Mouse (Mus musculus) spleen, embryonic (tissue): ENCODE measurements at regions not wholly inside any gene's neighbourhood (a gene's known extent, or its start where the extent isn't known, plus 50 kb on each side); places are given as distances from the start of the nearest gene placed in this dataset.
"Not testable (repeated sequence)": the region's sequence is repeated elsewhere in the genome, so short reads cannot be mapped to it uniquely, and the experiment has no call there.

Experiments
- CTCF ChIA-PET: fragments of 350-600 bp; sonication (Branson Sonifier 250); formaldehyde crosslinking; loops from one replicate; lab custom pipeline; 2022; lab: Charles Lee

DNA sequence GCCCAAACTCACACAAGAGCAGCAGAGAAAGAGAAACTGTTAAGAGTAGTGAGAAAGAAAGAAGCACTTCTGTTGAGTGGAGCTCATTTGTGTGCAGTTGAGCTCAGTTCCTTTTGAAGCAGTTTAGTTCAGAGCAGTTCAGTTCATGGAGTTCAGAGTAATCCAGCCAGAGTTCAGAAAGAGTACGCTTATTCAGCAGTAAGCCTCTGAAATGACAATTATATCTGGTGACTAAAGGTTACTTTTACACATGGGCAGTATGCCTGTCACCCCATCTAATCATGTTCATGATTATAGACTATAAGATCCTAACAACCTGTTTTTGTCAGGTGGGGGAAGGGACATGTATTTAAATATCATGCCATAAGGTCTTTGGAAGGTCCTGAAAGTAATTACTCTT, 333.9 kb upstream of the Klf6 start:
- CTCF ChIA-PET, result no interaction called here

DNA sequence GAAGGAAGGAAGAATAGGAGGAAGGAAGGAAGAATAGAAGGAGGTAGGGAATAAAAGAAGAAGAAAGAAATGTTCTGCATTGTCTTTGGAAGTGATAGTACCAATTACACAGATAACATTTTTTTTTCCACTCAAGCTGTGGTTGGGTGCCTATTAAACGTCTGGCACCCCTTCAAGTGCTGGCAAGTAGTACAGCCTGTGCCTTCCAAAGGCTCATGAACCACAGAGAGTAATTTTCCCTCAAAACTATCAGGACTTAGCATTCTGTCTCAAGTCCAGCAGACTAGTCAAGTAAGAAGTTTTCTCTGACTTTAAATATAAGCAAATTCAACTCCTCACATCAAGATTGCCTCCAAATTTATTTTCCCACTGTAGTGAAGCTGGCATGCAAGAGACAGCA, 321.0 kb upstream of the Klf6 start:
- CTCF ChIA-PET, result no interaction called here

GRCm38 (mm10) chr13:5545521-5545920, 315.8 kb upstream of the Klf6 start:
- CTCF ChIA-PET, result no interaction called here

DNA sequence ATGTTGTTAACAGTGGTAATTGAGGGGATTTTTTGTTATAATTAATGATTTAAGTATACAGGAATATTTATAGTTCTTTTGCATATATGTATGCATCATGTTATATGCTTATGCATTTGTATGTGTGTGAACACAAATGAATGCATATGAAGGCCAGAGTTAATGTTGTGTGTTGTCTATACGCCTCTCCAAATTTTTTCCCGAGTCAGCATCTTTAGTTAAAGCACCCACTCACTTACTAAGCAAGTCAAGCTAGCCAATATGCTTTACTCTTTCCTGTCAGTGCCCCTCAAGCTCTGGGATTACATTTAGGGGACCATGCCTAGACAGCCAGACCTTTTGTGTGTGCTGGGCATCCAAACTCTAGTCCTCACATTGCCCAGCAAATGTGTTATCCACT, 315.3 kb upstream of the Klf6 start:
- CTCF ChIA-PET, result no interaction called here

- CTCF ChIA-PET, result no interaction called here
Measured at GRCm38 (mm10) chr13:5546937-5547336, 314.3 kb upstream of the Klf6 start.

DNA sequence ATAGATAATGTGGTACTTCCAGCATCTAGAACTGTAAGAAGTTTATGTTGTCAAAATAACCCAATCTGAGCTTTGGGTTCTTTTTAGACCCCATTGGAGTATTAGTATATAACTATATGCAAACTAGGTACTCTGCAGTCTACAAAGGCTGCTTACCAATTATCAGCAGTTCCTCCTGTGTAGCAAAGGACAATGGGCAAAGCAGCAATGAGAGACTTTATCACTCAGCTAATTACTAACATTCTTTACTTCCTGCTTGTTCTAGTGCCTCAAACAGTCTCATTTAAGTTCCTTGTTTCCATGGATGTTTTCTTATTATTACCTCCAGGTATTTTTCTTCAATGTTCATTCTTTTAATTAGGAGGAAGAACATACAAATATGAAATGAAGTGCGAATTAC, 312.5 kb upstream of the Klf6 start:
- CTCF ChIA-PET, result no interaction called here

DNA sequence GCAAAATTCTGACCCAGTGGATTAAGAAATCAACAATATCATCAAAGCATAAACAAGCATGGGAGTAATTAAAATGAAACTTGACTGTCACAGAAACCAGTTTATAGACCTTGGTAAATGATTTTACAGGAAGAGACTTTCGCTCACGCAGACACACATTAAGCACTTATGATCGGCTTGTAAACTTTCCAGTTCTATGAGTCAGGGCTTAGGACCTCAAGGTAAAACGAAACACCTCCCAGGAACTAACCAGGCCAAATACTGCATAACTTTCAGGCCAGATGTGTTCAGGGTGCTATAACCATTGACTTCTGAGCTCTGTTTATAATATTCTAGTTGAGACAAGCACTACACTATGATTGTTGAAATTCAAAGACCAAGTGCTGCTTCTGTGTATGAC, 312.1 kb upstream of the Klf6 start:
- CTCF ChIA-PET, result no interaction called here

DNA sequence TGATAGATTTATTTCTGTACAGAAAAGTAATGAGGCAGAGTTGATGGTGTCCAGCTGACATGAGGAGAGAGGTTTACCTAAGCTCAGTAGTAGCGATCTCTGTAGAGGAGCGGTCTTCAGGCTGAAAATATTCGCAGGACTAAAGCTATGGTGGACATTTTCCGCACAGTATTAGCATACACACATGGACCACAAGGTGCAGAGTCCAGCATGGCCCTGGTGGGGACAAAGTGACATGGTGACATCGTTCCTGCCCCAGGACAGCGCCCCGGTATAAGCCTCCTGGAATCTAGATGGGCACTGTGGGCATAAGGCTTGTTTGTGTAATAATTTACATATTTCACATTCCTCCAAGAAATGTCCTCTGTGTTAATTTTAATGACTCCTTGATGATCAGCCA, 311.5 kb upstream of the Klf6 start:
- CTCF ChIA-PET, result no interaction called here

DNA sequence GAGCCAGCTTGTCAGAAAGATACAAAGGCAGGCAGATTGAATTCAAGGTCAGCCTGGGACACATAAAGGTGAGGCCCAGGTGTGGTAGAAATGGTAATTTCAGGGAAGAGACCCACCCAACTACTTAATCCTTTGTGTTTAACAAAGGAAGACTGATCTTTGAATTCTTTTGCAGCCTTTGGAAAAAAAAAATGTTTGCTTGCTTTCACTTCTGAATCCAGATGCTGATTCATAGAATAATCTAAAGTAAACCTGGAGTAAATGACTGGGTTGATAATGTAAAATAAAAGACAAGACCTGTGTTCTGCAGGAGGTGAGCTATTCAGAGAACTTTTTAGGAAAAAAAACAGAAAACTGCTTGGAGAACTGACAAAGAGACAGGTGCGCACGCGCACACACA, 310.9 kb upstream of the Klf6 start:
- CTCF ChIA-PET, result no interaction called here

- CTCF ChIA-PET, result no interaction called here
Measured at GRCm38 (mm10) chr13:5551131-5551530, 310.2 kb upstream of the Klf6 start.

DNA sequence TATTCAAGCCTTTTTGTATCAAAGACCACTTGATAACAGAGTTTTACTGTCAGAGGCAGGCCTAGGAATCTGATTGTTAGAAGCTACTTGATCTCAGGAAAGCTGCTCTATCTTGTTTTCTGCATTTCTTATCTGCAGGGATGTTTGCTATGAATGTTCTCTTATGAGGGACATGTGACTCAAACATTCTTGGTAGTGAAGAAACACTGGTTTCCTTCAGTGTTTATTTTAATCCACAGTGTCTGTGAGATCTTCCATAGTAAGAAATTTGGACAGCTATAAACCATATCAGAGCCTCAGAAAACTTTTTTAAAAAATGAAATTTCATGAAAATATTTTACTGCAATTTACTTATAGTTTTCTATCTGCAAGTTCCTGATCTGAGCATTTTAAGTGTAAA, 307.8 kb upstream of the Klf6 start:
- CTCF ChIA-PET, result interaction anchor here (0.8 kb wide), 1 partner anchor 782 kb away, joined by 3 read pairs; no protein-coding TSS in a partner anchor

- CTCF ChIA-PET, result no interaction called here
Measured at GRCm38 (mm10) chr13:5558095-5558494, 303.2 kb upstream of the Klf6 start.

- CTCF ChIA-PET, result no interaction called here
Measured at GRCm38 (mm10) chr13:5566479-5566878, 294.8 kb upstream of the Klf6 start.

DNA sequence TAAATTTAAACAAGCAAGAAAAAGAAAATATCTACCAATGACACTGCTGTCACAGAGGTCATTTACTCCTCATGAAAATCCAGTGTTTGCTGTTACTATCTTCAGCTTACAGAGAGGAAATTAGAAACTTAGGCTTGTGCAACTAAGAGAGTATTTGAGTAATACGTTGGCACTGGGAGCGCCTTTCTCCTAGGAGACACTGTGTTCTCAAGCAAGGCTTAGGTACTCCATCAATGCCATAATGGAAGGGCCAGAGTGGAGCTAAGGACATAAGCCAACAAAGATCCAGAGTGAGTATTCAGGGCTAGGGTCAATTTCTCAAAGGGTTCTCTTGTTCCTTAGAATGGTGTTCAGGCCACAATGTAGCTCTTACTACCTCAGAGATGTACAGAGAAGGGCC, 294.4 kb upstream of the Klf6 start:
- CTCF ChIA-PET, result no interaction called here

DNA sequence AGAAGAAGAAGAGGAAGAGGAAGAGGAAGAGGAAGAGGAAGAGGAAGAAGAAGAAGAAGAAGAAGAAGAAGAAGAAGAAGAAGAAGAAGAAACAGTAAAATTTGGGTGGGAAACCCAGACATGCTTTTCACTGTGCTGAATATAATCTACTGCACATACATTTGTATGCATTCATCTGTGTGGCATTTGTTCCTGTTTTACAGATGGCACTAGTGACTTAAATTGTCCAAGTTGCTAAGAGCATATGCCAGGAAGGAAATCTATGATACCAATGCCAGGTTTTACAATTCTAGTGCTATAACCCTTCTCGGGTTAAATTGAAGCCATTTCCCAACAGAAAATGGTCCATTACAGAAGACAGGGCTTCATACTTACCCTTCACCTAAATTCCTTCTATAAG, 291.7 kb upstream of the Klf6 start:
- CTCF ChIA-PET, result no interaction called here

- CTCF ChIA-PET, result no interaction called here
Measured at GRCm38 (mm10) chr13:5570386-5570785, 290.9 kb upstream of the Klf6 start.

GRCm38 (mm10) chr13:5576568-5576967, 284.7 kb upstream of the Klf6 start:
- CTCF ChIA-PET, result no interaction called here

DNA sequence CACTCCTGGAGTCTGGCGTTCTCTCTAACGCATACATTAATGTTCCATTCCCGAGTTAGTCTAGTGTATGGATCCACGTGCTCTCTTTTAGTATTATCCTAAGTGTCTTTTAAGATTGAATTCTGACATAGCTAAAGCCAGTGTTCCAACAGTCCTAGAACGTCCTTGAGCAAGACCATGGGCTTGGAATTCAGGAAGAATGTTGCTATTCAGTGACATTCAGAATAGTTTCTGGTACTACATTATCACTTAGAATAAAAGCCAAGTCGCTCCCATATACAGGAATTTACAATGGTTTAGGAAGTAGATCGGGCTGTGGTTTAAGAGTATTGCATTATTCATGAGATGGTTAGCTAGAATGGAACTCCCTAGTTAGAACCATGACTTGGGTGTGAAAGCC, 277.6 kb upstream of the Klf6 start:
- CTCF ChIA-PET, result not testable (repeated sequence)

- CTCF ChIA-PET, result no interaction called here
Measured at GRCm38 (mm10) chr13:5587196-5587595, 274.1 kb upstream of the Klf6 start.

- CTCF ChIA-PET, result no interaction called here
Measured at GRCm38 (mm10) chr13:5591286-5591685, 270.0 kb upstream of the Klf6 start.

GRCm38 (mm10) chr13:5591837-5592555, 269.3 kb upstream of the Klf6 start:
- CTCF ChIA-PET, result no interaction called here

- CTCF ChIA-PET, result no interaction called here
Measured at GRCm38 (mm10) chr13:5592556-5593061, 268.7 kb upstream of the Klf6 start.

DNA sequence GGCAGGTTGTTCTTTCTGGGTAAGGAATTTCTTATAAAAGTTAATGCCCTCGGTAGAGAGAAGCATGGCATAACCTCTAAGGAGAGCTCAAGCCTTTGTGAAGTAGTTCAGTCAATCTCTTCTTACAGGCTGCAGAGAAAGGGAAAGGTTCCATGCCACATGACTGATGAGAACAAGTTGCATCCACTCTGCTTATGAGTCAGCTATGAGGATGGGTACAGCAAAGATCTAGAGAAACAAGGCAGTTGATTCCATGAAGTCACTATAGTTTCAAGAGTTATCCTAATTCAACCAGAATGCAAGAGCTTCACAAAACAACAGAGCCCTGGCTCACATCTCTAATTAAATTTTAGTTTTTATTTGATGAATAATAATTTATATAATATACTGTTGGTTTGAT, 259.6 kb upstream of the Klf6 start:
- CTCF ChIA-PET, result no interaction called here
